Mouse (Mus musculus) heart, postnatal 14 days (tissue): ENCODE measurements at regions not wholly inside any gene's neighbourhood (a gene's known extent, or its start where the extent isn't known, plus 50 kb on each side); places are given as distances from the start of the nearest gene placed in this dataset.
A peak's percentile ranks its signal among the peaks of the same experiment; 100 is the strongest.
"Not testable (repeated sequence)": the region's sequence is repeated elsewhere in the genome, so short reads cannot be mapped to it uniquely, and the experiment has no call there.

Source experiments
- DNase-seq, 2 experiments: peaks; one replicate each; pipeline ENCODE4 v3.0.0; 2021 to 2022
- intact Hi-C: fragments of 180-260 bp; cut with DNase I; formaldehyde crosslinking; loops from one replicate; pipeline ENCODE4 v1.15.1; 2025

GRCm38 (mm10) chr5:40177982-40178748 lies 422.9 kb upstream of the Hs3st1 start:
- intact Hi-C loops: no loop called here
- no peak for DNase-seq

GRCm38 (mm10) chr5:40136740-40137285 lies 381.5 kb upstream of the Hs3st1 start:
- intact Hi-C loops: no loop called here
- no peak for DNase-seq

GRCm38 (mm10) chr5:40124337-40124736 lies 369.1 kb upstream of the Hs3st1 start:
- intact Hi-C loops: loop anchor here (5.0 kb wide), 1 partner anchor 828 kb away; no protein-coding TSS in a partner anchor
- no peak for DNase-seq

- no peak for DNase-seq
- intact Hi-C loops: no loop called here
Measured at GRCm38 (mm10) chr5:40116849-40117248, 361.6 kb upstream of the Hs3st1 start.

GRCm38 (mm10) chr5:40089576-40089975 lies 334.3 kb upstream of the Hs3st1 start:
- intact Hi-C loops, DNase-seq: not testable (repeated sequence)

GRCm38 (mm10) chr5:40045288-40045687 lies 290.0 kb upstream of the Hs3st1 start:
- intact Hi-C loops: loop anchor here (10.0 kb wide), 1 partner anchor 210 kb away; no protein-coding TSS in a partner anchor
- no peak for DNase-seq

GRCm38 (mm10) chr5:40034452-40034851 lies 279.2 kb upstream of the Hs3st1 start:
- no peak for DNase-seq
- intact Hi-C loops: no loop called here

GRCm38 (mm10) chr5:40033686-40034085 lies 278.4 kb upstream of the Hs3st1 start:
- intact Hi-C loops: no loop called here
- DNase-seq: no peak

- DNase-seq: no peak
- intact Hi-C loops: no loop called here
Measured at GRCm38 (mm10) chr5:40030261-40030660, 275.0 kb upstream of the Hs3st1 start.

- intact Hi-C loops: no loop called here
- DNase-seq: no peak
Measured at GRCm38 (mm10) chr5:40015946-40016345, 260.7 kb upstream of the Hs3st1 start.

GRCm38 (mm10) chr5:39988039-39988438 lies 232.8 kb upstream of the Hs3st1 start:
- DNase-seq: no peak
- intact Hi-C loops: no loop called here

- intact Hi-C loops: loop anchor here (5.0 to 10.0 kb wide), 3 partner anchors 132 to 750 kb away; partner anchors contain the start of gene Hs3st1
Measured at GRCm38 (mm10) chr5:39964371-39964770, 209.1 kb upstream of the Hs3st1 start.

GRCm38 (mm10) chr5:39960981-39961380 lies 205.7 kb upstream of the Hs3st1 start:
- peak; percentile 7 to 30 for DNase-seq
- intact Hi-C loops: loop anchor here (2.0 to 10.0 kb wide), 5 partner anchors 129 to 1178 kb away; partner anchors contain the start of gene Hs3st1

More at GRCm38 (mm10) chr5:39964371-39964770, 209.1 kb upstream of the Hs3st1 start:
- DNase-seq: no peak

GRCm38 (mm10) chr5:39935564-39935963 lies 180.3 kb upstream of the Hs3st1 start:
- DNase-seq: no peak
- intact Hi-C loops: no loop called here

- intact Hi-C loops: no loop called here
- no peak for DNase-seq
Measured at GRCm38 (mm10) chr5:39931890-39932289, 176.6 kb upstream of the Hs3st1 start.

GRCm38 (mm10) chr5:39909369-39909768 lies 154.1 kb upstream of the Hs3st1 start:
- intact Hi-C loops: no loop called here

GRCm38 (mm10) chr5:39871723-39872085 lies 116.4 kb upstream of the Hs3st1 start:
- no peak for DNase-seq
- intact Hi-C loops: no loop called here

More at GRCm38 (mm10) chr5:39909369-39909768, 154.1 kb upstream of the Hs3st1 start:
- no peak for DNase-seq

GRCm38 (mm10) chr5:39870835-39871722 lies 115.8 kb upstream of the Hs3st1 start:
- no peak for DNase-seq
- intact Hi-C loops: no loop called here

- no peak for DNase-seq
- intact Hi-C loops: no loop called here
Measured at GRCm38 (mm10) chr5:39857192-39857591, 101.9 kb upstream of the Hs3st1 start.

GRCm38 (mm10) chr5:39856616-39857156 lies 101.4 kb upstream of the Hs3st1 start:
- intact Hi-C loops: no loop called here
- no peak for DNase-seq
